Mouse (Mus musculus) kidney, adult 2 months (tissue): ENCODE data around the gene Hist1h1d. TPM values are rescaled to one million over a fixed set of nuclear protein-coding genes. Genes with fewer than 3 reads are reported as not detected.

Experiments
- DNase-seq: peaks from one replicate; pipeline ENCODE4 v3.0.0; 2021
- H3K27ac ChIP-seq: fragments of 200-500 bp; 2 replicates; pipeline ENCODE4 v1.5.1; 2012; ENCODE audit warnings: low read depth, low read length, control low read depth, inconsistent platforms; ENCODE audit not compliant: insufficient read depth
- H3K27me3 ChIP-seq: fragments of 200-500 bp; replicated peaks from 2 replicates; pipeline ENCODE4 v1.6.1; 2012; ENCODE audit warnings: mild to moderate bottlenecking, moderate library complexity, low read length, inconsistent platforms; ENCODE audit not compliant: control insufficient read depth, insufficient read depth
- H3K36me3 ChIP-seq: fragments of 200-500 bp; 2 replicates; pipeline ENCODE4 v1.6.1; 2012; ENCODE audit warnings: mild to moderate bottlenecking, moderate library complexity, low read length, inconsistent platforms; ENCODE audit not compliant: control insufficient read depth, insufficient read depth
- H3K4me1 ChIP-seq: fragments of 200-500 bp; 2 replicates; pipeline ENCODE4 v1.6.1; 2011; ENCODE audit warnings: low read length; ENCODE audit not compliant: control insufficient read depth, insufficient read depth
- H3K4me3 ChIP-seq: fragments of 200-500 bp; 2 replicates; pipeline ENCODE4 v1.5.1; 2011; ENCODE audit warnings: mild to moderate bottlenecking, low read depth, low read length, control low read depth; ENCODE audit not compliant: insufficient read depth
- CTCF ChIP-seq: fragments of 200-500 bp; conservative IDR thresholded peaks from 2 replicates; pipeline ENCODE4 v1.5.1; 2011; ENCODE audit warnings: low read depth, mild to moderate bottlenecking, control low read depth, low read length, moderate library complexity, mixed read lengths; ENCODE audit not compliant: insufficient read depth, insufficient read length
- POLR2A ChIP-seq: fragments of 200-500 bp; IDR thresholded peaks from one replicate; pipeline ENCODE4 v1.6.1; 2011; ENCODE audit warnings: low read depth, low read length, control low read depth
- WGBS: fragments of 180-500 bp; shearing (Covaris S2); methylation state at CpG from one replicate; pipeline ENCODE4 v1.1.7; 2018; 5-methylcytosine and 5-hydroxymethylcytosine counted together
- polyA plus RNA-seq: library from polyadenylated mRNA; depleted of rRNA; stranded (reverse); fragments of >200 nt; gene quantifications from 2 replicates; pipeline ENCODE4 v1.2.3, GENCODE M21; 2012; rRNA removed

The Hist1h1d gene
- polyA plus RNA-seq, 1 experiment = 0.09 TPM

DNA sequence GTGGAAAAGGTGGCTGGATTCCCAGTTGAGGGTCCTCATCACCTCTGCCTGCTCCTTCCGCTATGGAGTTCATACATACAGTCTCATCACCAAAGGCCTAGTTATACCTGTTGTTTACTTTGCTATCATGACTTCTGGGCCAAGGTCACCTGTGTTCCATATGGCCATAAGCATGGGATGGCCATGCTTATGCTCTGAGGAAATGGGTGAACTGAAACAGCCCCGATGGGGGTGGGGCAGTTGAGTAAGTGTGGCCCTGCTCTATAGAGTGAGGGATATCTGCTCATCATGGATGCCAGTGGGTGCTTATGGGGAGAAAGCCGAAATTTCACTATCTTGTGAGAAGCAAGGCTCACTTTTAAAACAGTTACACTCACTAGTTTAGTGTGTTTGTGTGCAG lies 52.0 kb downstream of the Hist1h1d start:
- no peaks in the 10 kb centered on the region for H3K36me3 ChIP-seq
- no peak overlapping the region for H3K4me3 ChIP-seq
- no peak for TF ChIP-seq POLR2A
- TF ChIP-seq CTCF = no peak
- no peak overlapping the region for H3K27ac ChIP-seq
- no peaks in the 10 kb centered on the region for H3K4me1 ChIP-seq
- no peaks in the 10 kb centered on the region for H3K27me3 ChIP-seq
- 89% methylated on average over 3 of the region's 3 CpGs for WGBS
- no peak for DNase-seq

DNA sequence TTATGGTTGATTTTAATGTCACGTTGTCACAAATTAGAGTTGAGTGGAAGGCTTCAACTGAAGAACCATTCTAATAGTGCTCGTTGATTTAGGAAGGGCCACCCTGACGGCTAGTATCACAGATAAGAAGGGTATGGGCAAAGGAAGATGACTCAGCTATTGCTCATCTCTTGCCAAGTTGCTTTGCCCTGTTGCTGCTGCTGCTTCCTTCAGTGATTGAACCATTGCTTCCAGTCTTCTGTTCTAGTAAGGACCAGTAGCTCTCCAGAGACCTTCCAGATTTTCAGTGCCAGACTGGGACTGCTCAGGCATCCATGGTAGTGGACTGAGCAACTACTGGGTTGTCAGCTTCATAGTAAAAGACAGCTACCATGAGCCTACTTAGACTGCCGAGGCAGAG lies 56.1 kb downstream of the Hist1h1d start:
- Histone ChIP-seq H3K27me3 (no peaks in the 10 kb centered on the region), H3K36me3 (no peaks in the 10 kb centered on the region), H3K27ac (no peak overlapping the region), H3K4me3 (no peak overlapping the region), H3K4me1 (no peaks in the 10 kb centered on the region)
- TF ChIP-seq POLR2A = no peak
- TF ChIP-seq CTCF = no peak
- WGBS = 80% methylated on average over 4 of the region's 4 CpGs
- no peak for DNase-seq

DNA sequence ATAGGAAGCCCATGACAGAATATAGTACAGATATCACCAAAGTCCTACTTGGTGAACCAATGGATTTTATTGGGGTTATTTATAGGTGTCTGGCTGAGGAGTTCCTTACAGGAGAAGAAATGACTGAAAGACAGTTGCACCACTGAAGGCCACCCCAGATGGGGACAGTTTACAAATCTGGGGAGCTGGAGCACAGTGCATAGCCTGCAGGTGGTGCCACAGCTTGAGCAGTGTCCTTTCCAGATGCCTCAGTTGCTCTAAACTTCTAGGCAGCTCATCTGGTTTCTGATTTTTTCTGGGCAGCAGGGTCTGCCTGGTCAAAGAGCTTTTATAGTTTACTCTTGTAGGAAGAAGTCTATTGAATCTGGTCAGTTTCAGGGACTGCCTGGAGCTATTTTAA lies 56.8 kb downstream of the Hist1h1d start:
- H3K27ac ChIP-seq = no peak overlapping the region
- TF ChIP-seq POLR2A = no peak
- TF ChIP-seq CTCF = no peak
- H3K4me3 ChIP-seq = no peak overlapping the region
- H3K36me3 ChIP-seq = no peaks in the 10 kb centered on the region
- H3K4me1 ChIP-seq = no peaks in the 10 kb centered on the region
- DNase-seq = no peak
- no peaks in the 10 kb centered on the region for H3K27me3 ChIP-seq

Other genes with a start within 250 kb of the Hist1h1d start
- gene Zfp322a, start 184.1 kb upstream of the Hist1h1d start, polyA plus RNA-seq = 1.1 and 1.9 TPM in 2 replicates
- 3.3 and 3.9 TPM in 2 replicates for gene Abt1, start 129.4 kb upstream of the Hist1h1d start, polyA plus RNA-seq
- not detected in 2 replicates for gene Btn1a1, start 87.4 kb upstream of the Hist1h1d start, polyA plus RNA-seq
- gene Btn2a2, start 64.4 kb upstream of the Hist1h1d start, polyA plus RNA-seq = not detected in 2 replicates
- 44.7 and 57.5 TPM in 2 replicates for gene Hist1h4h, start 22.2 kb upstream of the Hist1h1d start, polyA plus RNA-seq
- 4.3 and 8.0 TPM in 2 replicates for gene Hist1h2af, start 19.4 kb upstream of the Hist1h1d start, polyA plus RNA-seq
- 0.25 and 0.58 TPM in 2 replicates for gene Hist1h3g, start 17.8 kb upstream of the Hist1h1d start, polyA plus RNA-seq
- 0.27 and 0.36 TPM in 2 replicates for gene Hist1h2bh, start 9.9 kb upstream of the Hist1h1d start, polyA plus RNA-seq
- 0.74 and 0.87 TPM in 2 replicates for gene Hist1h3f, start 9.2 kb upstream of the Hist1h1d start, polyA plus RNA-seq
- gene Hist1h4f, start 1.6 kb upstream of the Hist1h1d start, polyA plus RNA-seq = 1.4 and 2.5 TPM in 2 replicates
- gene Hist1h3e, start 9.1 kb downstream of the Hist1h1d start, polyA plus RNA-seq = 3.8 and 4.3 TPM in 2 replicates
- gene Hist1h2ae, start 18.0 kb downstream of the Hist1h1d start, polyA plus RNA-seq = 0.22 and 0.58 TPM in 2 replicates
- gene Hist1h2bg, start 18.1 kb downstream of the Hist1h1d start, polyA plus RNA-seq = 3.1 and 4.6 TPM in 2 replicates
- 0.30 and 0.99 TPM in 2 replicates for gene Hist1h2bf, start 20.9 kb downstream of the Hist1h1d start, polyA plus RNA-seq
- not detected in 2 replicates for gene Hist1h2ad, start 21.1 kb downstream of the Hist1h1d start, polyA plus RNA-seq
- gene Hist1h3d, start 22.5 kb downstream of the Hist1h1d start, polyA plus RNA-seq = 0.68 and 0.88 TPM in 2 replicates
- 3.7 and 5.4 TPM in 2 replicates for gene Hist1h4d, start 28.3 kb downstream of the Hist1h1d start, polyA plus RNA-seq
- gene Hist1h2be, start 67.9 kb downstream of the Hist1h1d start, polyA plus RNA-seq = 1.2 TPM in 2 replicates
- gene Hist1h1e, start 69.3 kb downstream of the Hist1h1d start, polyA plus RNA-seq = 1.2 and 1.4 TPM in 2 replicates
- 0.43 and 0.44 TPM in 2 replicates for gene Hist1h2ac, start 130.7 kb downstream of the Hist1h1d start, polyA plus RNA-seq
- 473 and 571 TPM in 2 replicates for gene Hist1h2bc, start 130.9 kb downstream of the Hist1h1d start, polyA plus RNA-seq
- not detected in 2 replicates for gene Hist1h1t, start 142.6 kb downstream of the Hist1h1d start, polyA plus RNA-seq
- gene Hist1h4c, start 145.2 kb downstream of the Hist1h1d start, polyA plus RNA-seq = 9.4 and 10.3 TPM in 2 replicates
- 21.2 and 21.4 TPM in 2 replicates for gene Hfe, start 157.6 kb downstream of the Hist1h1d start, polyA plus RNA-seq
- 68.7 and 76.0 TPM in 2 replicates for gene Hist1h1c, start 185.5 kb downstream of the Hist1h1d start, polyA plus RNA-seq
- gene Hist1h3c, start 192.3 kb downstream of the Hist1h1d start, polyA plus RNA-seq = 0.39 and 1.1 TPM in 2 replicates
- 2.0 and 2.8 TPM in 2 replicates for gene Hist1h2bb, start 193.5 kb downstream of the Hist1h1d start, polyA plus RNA-seq
- 1.3 and 1.5 TPM in 2 replicates for gene Hist1h2ab, start 197.9 kb downstream of the Hist1h1d start, polyA plus RNA-seq
- 0.88 and 1.4 TPM in 2 replicates for gene Hist1h3b, start 199.0 kb downstream of the Hist1h1d start, polyA plus RNA-seq
- 3.1 and 5.3 TPM in 2 replicates for gene Hist1h4b, start 203.8 kb downstream of the Hist1h1d start, polyA plus RNA-seq
- 0.91 and 2.3 TPM in 2 replicates for gene Hist1h4a, start 208.0 kb downstream of the Hist1h1d start, polyA plus RNA-seq
- gene Hist1h3a, start 209.1 kb downstream of the Hist1h1d start, polyA plus RNA-seq = 0.74 and 1.5 TPM in 2 replicates
- gene Hist1h1a, start 210.4 kb downstream of the Hist1h1d start, polyA plus RNA-seq = 0.22 TPM in 1 of 2 replicates, not detected in the other
- 0.05 TPM in 1 of 2 replicates, not detected in the other for gene Trim38, start 216.7 kb downstream of the Hist1h1d start, polyA plus RNA-seq